Mouse (Mus musculus) stomach, embryonic 15.5 days (tissue): ENCODE data around the gene Fkbp1b. TPM values are rescaled to one million over a fixed set of nuclear protein-coding genes. Genes with fewer than 3 reads are reported as not detected.
"Not testable (repeated sequence)": the region's sequence is repeated elsewhere in the genome, so short reads cannot be mapped to it uniquely, and the experiment has no call there.

ENCODE experiments used
- ATAC-seq: fragments of 200-750 bp; cut with Nextera tagmentation; 2 replicates; pipeline ENCODE4 v1.8.0; 2017; ENCODE audit warnings: low read depth, moderate number of reproducible peaks, moderate TSS enrichment; ENCODE audit not compliant: insufficient read depth, low FRiP score
- H3K27ac ChIP-seq: fragments of 300-500 bp; sonication (generic); 2 replicates; pipeline ENCODE4 v1.5.1; 2015; ENCODE audit warnings: mild to moderate bottlenecking, inconsistent platforms
- H3K27me3 ChIP-seq: fragments of 300-500 bp; sonication (generic); replicated peaks from 2 replicates; pipeline ENCODE4 v1.6.1; 2015; ENCODE audit warnings: inconsistent platforms
- H3K36me3 ChIP-seq: fragments of 300-500 bp; sonication (generic); 2 replicates; pipeline ENCODE4 v1.6.1; 2015; ENCODE audit warnings: inconsistent platforms
- H3K4me1 ChIP-seq: fragments of 300-500 bp; sonication (generic); 2 replicates; pipeline ENCODE4 v1.6.1; 2015; ENCODE audit warnings: inconsistent platforms
- H3K4me2 ChIP-seq: fragments of 300-500 bp; sonication (generic); 2 replicates; pipeline ENCODE4 v1.6.1; 2015; ENCODE audit warnings: mild to moderate bottlenecking, inconsistent platforms
- H3K4me3 ChIP-seq: fragments of 300-500 bp; sonication (generic); replicated peaks from 2 replicates; pipeline ENCODE4 v1.5.1; 2015; ENCODE audit warnings: inconsistent platforms
- H3K9ac ChIP-seq: fragments of 300-500 bp; sonication (generic); 2 replicates; pipeline ENCODE4 v1.6.1; 2015; ENCODE audit warnings: inconsistent platforms
- H3K9me3 ChIP-seq: fragments of 300-500 bp; sonication (generic); 2 replicates; pipeline ENCODE4 v1.6.1; 2016; ENCODE audit warnings: inconsistent platforms
- WGBS: fragments of 180-500 bp; shearing (Covaris S2); methylation state at CpG from one replicate; pipeline ENCODE4 v1.1.7; 2015; 5-methylcytosine and 5-hydroxymethylcytosine counted together
- polyA plus RNA-seq: library from polyadenylated mRNA; unstranded; fragments of >200 nt; fragmentation: Nextera tagmentation; extraction: Ambion mirVana; gene quantifications from 2 replicates; pipeline ENCODE4 v1.2.1, GENCODE M21; 2015

Fkbp1b gene
- 12.0 and 12.5 TPM in 2 replicates for polyA plus RNA-seq

- H3K4me2 ChIP-seq = peak within 1 kb of the TSS; percentile 97
- H3K9ac ChIP-seq = peak within 1 kb of the TSS; percentile 62
- no peak within 1 kb of the TSS for H3K27ac ChIP-seq
- H3K9me3 ChIP-seq = no peaks in the 10 kb centered on the region
- peak; percentile 67 for ATAC-seq
- no peaks in the 10 kb centered on the region for H3K27me3 ChIP-seq
- peak within 1 kb of the TSS; percentile 86 for H3K4me3 ChIP-seq
- H3K4me1 ChIP-seq = peaks cover 5% of the 10 kb centered on the region
- no peaks in the 10 kb centered on the region for H3K36me3 ChIP-seq
- under 1% methylated on average over 36 of the region's 37 CpGs for WGBS
Observed at GRCm38 (mm10) chr12:4841392-4841887, at the start of gene Fkbp1b. Fkbp1b (minus strand) TSS chr12:4841591.

GRCm38 (mm10) chr12:4889891-4890290 lies 48.5 kb upstream of the Fkbp1b start:
- H3K4me3 ChIP-seq = no peak overlapping the region
- H3K9me3 ChIP-seq = no peaks in the 10 kb centered on the region
- no peak for ATAC-seq
- H3K27ac ChIP-seq = no peak overlapping the region
- H3K4me1 ChIP-seq = no peaks in the 10 kb centered on the region
- H3K27me3 ChIP-seq = no peaks in the 10 kb centered on the region
- no peak overlapping the region for H3K9ac ChIP-seq
- no peak overlapping the region for H3K4me2 ChIP-seq
- WGBS = 87% methylated on average over 1 of the region's 1 CpGs
- H3K36me3 ChIP-seq = no peaks in the 10 kb centered on the region

- WGBS = 98% methylated on average over 2 of the region's 2 CpGs
- no peak overlapping the region for H3K27ac ChIP-seq
- no peak overlapping the region for H3K4me3 ChIP-seq
- H3K9me3 ChIP-seq = no peaks in the 10 kb centered on the region
- H3K4me1 ChIP-seq = no peaks in the 10 kb centered on the region
- no peaks in the 10 kb centered on the region for H3K27me3 ChIP-seq
- H3K9ac ChIP-seq = no peak overlapping the region
- no peak for ATAC-seq
- H3K4me2 ChIP-seq = no peak overlapping the region
- H3K36me3 ChIP-seq = no peaks in the 10 kb centered on the region
Observed at GRCm38 (mm10) chr12:4889251-4889650, 47.9 kb upstream of the Fkbp1b start.

GRCm38 (mm10) chr12:4888739-4889138 lies 47.3 kb upstream of the Fkbp1b start:
- H3K36me3 ChIP-seq = no peaks in the 10 kb centered on the region
- H3K27ac ChIP-seq = no peak overlapping the region
- no peak overlapping the region for H3K9ac ChIP-seq
- no peak; the same call in 1 of the 2 replicates for ATAC-seq
- no peak overlapping the region for H3K4me2 ChIP-seq
- H3K9me3 ChIP-seq = no peaks in the 10 kb centered on the region
- H3K27me3 ChIP-seq = no peaks in the 10 kb centered on the region
- no peaks in the 10 kb centered on the region for H3K4me1 ChIP-seq
- no peak overlapping the region for H3K4me3 ChIP-seq

- not testable (repeated sequence) for H3K4me1 ChIP-seq, ATAC-seq, H3K4me3 ChIP-seq, H3K9ac ChIP-seq, H3K4me2 ChIP-seq, H3K27me3 ChIP-seq, H3K27ac ChIP-seq, H3K9me3 ChIP-seq, H3K36me3 ChIP-seq
- WGBS = 93% methylated on average over 4 of the region's 4 CpGs
Observed at GRCm38 (mm10) chr12:4886581-4886980, 45.2 kb upstream of the Fkbp1b start.

GRCm38 (mm10) chr12:4885062-4885461 lies 43.7 kb upstream of the Fkbp1b start:
- H3K4me3 ChIP-seq = no peak overlapping the region
- no peak overlapping the region for H3K27ac ChIP-seq
- no peak for ATAC-seq
- no peaks in the 10 kb centered on the region for H3K27me3 ChIP-seq
- no peak overlapping the region for H3K9ac ChIP-seq
- WGBS = 61% methylated on average over 1 of the region's 1 CpGs
- no peak overlapping the region for H3K4me2 ChIP-seq
- no peaks in the 10 kb centered on the region for H3K4me1 ChIP-seq
- H3K36me3 ChIP-seq = 0 out of 2 replicates have a peak, but pooled peaks cover 2% of the 10 kb centered on the region
- H3K9me3 ChIP-seq = no peaks in the 10 kb centered on the region

GRCm38 (mm10) chr12:4882086-4882485 lies 40.7 kb upstream of the Fkbp1b start:
- Histone ChIP-seq H3K27me3 (no peaks in the 10 kb centered on the region), H3K36me3 (peaks cover 9% of the 10 kb centered on the region; the same call in 1 of the 2 replicates), H3K9me3 (no peaks in the 10 kb centered on the region), H3K4me2 (no peak overlapping the region), H3K4me3 (no peak overlapping the region), H3K27ac (no peak overlapping the region), H3K9ac (no peak overlapping the region), H3K4me1 (no peaks in the 10 kb centered on the region)
- no peak for ATAC-seq
- 54% methylated on average over 2 of the region's 2 CpGs for WGBS

GRCm38 (mm10) chr12:4879048-4879447 lies 37.7 kb upstream of the Fkbp1b start:
- Histone ChIP-seq H3K4me3 (no peak overlapping the region), H3K9ac (no peak overlapping the region), H3K27me3 (no peaks in the 10 kb centered on the region), H3K27ac (no peak overlapping the region), H3K36me3 (peaks cover 9% of the 10 kb centered on the region; the same call in 1 of the 2 replicates), H3K4me2 (no peak overlapping the region), H3K9me3 (no peaks in the 10 kb centered on the region), H3K4me1 (peaks cover 6% of the 10 kb centered on the region)
- 90% methylated on average over 5 of the region's 5 CpGs for WGBS
- ATAC-seq = no peak

GRCm38 (mm10) chr12:4878296-4878783 lies 36.9 kb upstream of the Fkbp1b start:
- ATAC-seq = no peak
- H3K4me1 ChIP-seq = peaks cover 12% of the 10 kb centered on the region
- no peaks in the 10 kb centered on the region for H3K27me3 ChIP-seq
- no peak overlapping the region for H3K27ac ChIP-seq
- WGBS = 70% methylated on average over 9 of the region's 9 CpGs
- no peak overlapping the region for H3K4me2 ChIP-seq
- no peaks in the 10 kb centered on the region for H3K9me3 ChIP-seq
- no peak overlapping the region for H3K9ac ChIP-seq
- H3K36me3 ChIP-seq = peaks cover 9% of the 10 kb centered on the region; the same call in 1 of the 2 replicates
- no peak overlapping the region for H3K4me3 ChIP-seq

GRCm38 (mm10) chr12:4875623-4876022 lies 34.2 kb upstream of the Fkbp1b start:
- Histone ChIP-seq H3K36me3 (peaks cover 7% of the 10 kb centered on the region; the same call in 1 of the 2 replicates), H3K27me3 (no peaks in the 10 kb centered on the region), H3K9ac (no peak overlapping the region), H3K27ac (no peak overlapping the region), H3K9me3 (no peaks in the 10 kb centered on the region), H3K4me3 (no peak overlapping the region), H3K4me1 (peaks cover 12% of the 10 kb centered on the region), H3K4me2 (no peak overlapping the region)
- no peak for ATAC-seq
- 70% methylated on average over 8 of the region's 8 CpGs for WGBS

GRCm38 (mm10) chr12:4874161-4874927 lies 33.0 kb upstream of the Fkbp1b start, which contains the start of gene Mfsd2b:
Mfsd2b (minus strand) TSS chr12:4874359.
- 2% methylated on average over 24 of the region's 24 CpGs for WGBS
- H3K9me3 ChIP-seq = no peaks in the 10 kb centered on the region
- peak within 1 kb of the TSS; percentile 38 for H3K4me3 ChIP-seq
- peak within 1 kb of the TSS; percentile 65 for H3K4me2 ChIP-seq
- peak; percentile 93 for ATAC-seq
- peaks cover 4% of the 10 kb centered on the region; the same call in 1 of the 2 replicates for H3K36me3 ChIP-seq
- H3K9ac ChIP-seq = 0 out of 2 replicates have a peak within 1 kb of the TSS, but pooled peaks have one; percentile 3
- H3K4me1 ChIP-seq = peaks cover 12% of the 10 kb centered on the region
- H3K27me3 ChIP-seq = no peaks in the 10 kb centered on the region
- no peak within 1 kb of the TSS for H3K27ac ChIP-seq

- peaks cover 12% of the 10 kb centered on the region for H3K4me1 ChIP-seq
- no peaks in the 10 kb centered on the region for H3K9me3 ChIP-seq
- no peak overlapping the region for H3K9ac ChIP-seq
- ATAC-seq = no peak
- peak overlapping the region; percentile 38 for H3K4me3 ChIP-seq
- H3K27me3 ChIP-seq = no peaks in the 10 kb centered on the region
- no peaks in the 10 kb centered on the region for H3K36me3 ChIP-seq
- 74% methylated on average over 6 of the region's 6 CpGs for WGBS
- H3K27ac ChIP-seq = no peak overlapping the region
- peak overlapping the region; percentile 65 for H3K4me2 ChIP-seq
Observed at GRCm38 (mm10) chr12:4873531-4873930, 32.1 kb upstream of the Fkbp1b start.
